Mouse (Mus musculus): ENCODE data around the gene Timm17b. TPM values are rescaled to one million over a fixed set of nuclear protein-coding genes. Genes with fewer than 3 reads are reported as not detected.

The Timm17b gene
- polyA plus RNA-seq (2012), result 129 and 177 TPM in 2 replicates

DNA sequence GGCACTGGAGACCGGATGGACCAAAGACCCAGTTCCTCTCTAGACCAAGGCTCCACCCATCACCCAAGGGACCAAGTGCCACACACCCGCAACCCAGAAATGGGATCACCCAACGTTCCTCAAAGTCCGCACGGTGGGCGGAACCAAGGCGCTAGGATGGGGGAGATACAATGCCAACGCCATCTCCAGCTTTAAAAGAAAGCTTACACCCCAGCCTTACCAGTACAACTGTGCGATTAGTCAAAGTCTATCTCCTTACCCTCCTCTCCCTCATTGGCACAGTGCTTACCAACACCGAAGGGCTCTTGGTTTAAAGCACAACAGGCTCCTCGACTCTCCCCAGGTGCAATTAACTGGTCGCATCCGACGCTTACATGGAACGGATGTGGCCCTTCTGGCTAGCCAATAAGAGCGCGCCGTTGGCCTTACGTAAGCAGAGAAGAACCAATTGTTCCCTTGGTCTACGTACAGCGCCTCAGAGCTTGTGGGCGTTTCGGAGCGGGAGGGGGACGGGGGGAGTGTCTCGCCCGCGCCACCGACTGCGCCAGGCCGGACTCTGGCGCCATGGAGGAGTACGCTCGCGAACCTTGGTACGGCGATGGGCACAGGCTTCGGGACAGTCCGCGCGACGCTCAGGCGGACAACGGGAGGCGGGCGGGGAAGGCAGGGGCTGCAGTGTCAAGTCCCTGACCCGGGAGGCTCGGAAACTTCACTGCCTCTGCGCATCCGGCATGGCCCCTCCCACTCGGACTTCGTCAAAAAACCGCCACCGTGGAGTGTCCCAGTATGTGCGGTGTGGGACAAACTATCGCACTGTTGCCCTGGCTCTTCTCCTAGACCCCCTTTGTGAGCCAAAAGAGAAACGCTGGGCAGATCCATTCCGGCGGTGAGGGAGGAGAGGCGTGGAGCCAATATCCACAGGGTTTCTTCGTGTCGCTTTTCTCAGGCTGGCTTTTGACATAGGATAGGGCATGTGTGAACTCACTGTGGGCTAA is at the start of gene Timm17b, which contains the start of gene Pqbp1:
TSS of gene Timm17b (plus strand) at position 478 of the 995 bp plus-strand sequence.
TSS of gene Pqbp1 (minus strand) at position 390 of the 995 bp plus-strand sequence.
- no peak for TF ChIP-seq GATA1 (IDR thresholded peaks at IDR 0.05; ENCODE audit: low read length)

DNA sequence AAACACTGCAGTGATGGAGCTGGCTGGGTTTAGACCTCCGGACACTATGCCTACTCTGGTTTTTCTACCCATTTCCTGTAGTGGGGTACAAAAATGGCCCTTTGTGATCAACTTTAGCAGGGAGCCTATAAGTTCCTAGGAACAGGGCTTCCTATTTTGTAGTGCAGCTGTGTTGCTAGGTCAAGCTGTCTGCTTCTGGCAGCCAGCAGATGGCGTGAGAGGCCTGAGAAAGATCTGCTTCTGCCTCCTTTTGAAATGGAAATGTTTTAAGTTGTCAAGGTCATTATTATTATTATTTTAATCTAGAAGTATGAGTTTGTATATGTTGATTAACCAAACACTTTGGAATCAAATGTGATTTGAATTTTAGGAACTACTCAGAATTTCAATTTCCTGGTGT is 44.6 kb upstream of the Timm17b start:
- TF ChIP-seq GATA1 (IDR thresholded peaks at IDR 0.05; ENCODE audit: low read length), result no peak

DNA sequence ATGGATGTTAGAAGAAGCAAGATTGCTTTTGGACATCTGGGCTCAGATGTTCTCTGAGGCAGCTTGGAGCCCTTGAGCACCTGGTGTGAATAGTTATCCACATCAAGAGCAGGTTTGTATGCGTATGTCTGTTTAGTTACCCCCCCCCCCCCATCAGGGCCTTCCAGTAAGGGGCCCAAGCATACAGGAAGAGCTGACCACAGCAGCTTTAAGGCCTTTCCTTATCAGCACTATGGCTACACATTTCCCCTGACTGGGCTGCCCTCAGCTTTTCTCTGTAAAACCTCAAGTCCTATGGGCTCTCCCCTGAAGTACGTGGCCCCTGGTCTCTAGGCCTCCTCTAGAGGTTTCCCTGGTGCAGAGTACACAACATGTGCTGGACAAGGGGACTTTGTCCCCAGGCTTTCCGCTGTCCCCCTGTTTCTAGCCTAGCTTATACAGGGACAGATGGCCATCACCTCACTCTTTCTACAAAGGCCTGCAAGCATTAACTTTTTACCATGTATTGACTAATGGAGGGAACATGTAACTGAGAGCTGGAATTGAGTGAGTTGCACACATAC is 39.9 kb upstream of the Timm17b start:
- TF ChIP-seq GATA1 (IDR thresholded peaks at IDR 0.05; ENCODE audit: low read length), result no peak

DNA sequence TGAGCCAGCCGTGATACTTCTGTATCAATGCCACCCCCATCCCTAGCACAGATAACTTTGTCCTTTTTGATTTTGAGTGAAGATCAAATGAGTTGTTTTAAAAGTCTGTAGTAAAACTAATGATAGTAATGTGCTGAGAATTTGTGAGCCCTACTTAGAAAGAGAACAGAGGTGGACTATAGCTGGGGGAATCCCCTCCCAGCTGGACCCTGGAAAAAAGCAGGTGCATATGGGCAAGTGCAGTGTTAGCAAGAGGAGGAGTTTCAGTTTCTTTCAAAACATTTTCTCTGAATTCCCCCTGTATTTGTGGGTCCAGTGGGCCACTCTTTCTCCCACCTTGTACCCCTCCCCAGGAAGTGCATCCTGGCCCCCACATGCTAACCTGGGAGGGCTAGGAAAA is 36.0 kb upstream of the Timm17b start:
- no peak for TF ChIP-seq GATA1 (IDR thresholded peaks at IDR 0.05; ENCODE audit: low read length)

DNA sequence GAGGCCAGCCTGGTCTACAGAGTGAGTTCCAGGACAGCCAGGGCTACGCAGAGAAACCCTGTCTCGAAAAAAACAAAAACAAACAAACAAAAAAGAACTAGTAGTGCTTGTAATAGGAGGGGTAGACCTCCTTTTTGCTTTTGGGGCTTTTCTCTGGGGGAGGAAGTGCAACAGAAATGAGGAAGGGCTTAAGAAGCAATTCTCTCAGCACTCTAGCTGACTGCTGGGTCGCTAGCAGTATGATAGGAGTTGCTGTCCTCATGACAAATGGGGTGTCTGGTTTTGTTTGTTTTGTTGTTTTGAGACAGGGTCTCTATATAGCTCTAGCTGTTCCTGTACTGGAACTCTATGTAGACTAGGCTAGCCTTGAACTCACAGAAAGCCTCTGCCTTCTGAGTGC is 34.6 kb upstream of the Timm17b start:
- no peak for TF ChIP-seq GATA1 (IDR thresholded peaks at IDR 0.05; ENCODE audit: low read length)

DNA sequence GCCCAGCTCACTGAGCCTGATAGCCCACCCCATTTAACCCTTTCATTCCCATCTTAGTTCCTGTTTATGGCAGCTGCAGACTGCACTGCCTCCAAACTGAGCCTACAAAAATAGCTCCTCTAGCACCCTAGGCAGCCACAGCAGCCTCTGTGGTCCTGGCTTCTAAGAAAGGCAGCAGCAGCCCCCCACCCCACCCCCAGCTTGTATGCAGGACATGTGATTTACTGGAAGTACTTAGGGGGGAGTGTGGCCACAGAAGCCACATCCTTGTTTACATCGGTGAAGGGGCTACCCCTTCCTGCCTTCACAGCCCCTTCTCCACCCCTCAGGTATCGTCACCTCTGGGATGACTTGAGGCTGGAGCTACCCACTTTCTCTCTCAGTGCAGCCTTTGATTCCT is 33.8 kb upstream of the Timm17b start:
- no peak for TF ChIP-seq GATA1 (IDR thresholded peaks at IDR 0.05; ENCODE audit: low read length)

DNA sequence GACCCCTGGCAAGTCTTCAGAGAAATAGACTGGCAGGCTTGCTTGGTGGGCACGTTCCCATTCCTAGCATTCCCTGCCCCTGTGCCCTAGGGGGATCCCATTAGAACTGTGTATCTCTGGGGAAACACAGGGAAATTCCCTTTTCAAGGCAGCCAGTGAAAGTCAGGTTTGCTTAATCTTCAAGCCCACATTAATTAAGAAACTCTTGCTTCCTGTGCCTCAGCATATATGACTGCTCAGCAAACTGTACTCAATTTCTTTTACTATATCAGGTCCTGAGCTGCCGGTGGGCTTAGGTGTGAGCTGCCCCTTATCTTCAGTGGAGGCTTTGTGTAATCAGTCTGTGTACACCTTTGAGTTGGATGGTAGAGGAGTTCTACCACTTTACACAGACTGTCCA is 33.4 kb upstream of the Timm17b start:
- TF ChIP-seq GATA1 (IDR thresholded peaks at IDR 0.05; ENCODE audit: low read length), result no peak

DNA sequence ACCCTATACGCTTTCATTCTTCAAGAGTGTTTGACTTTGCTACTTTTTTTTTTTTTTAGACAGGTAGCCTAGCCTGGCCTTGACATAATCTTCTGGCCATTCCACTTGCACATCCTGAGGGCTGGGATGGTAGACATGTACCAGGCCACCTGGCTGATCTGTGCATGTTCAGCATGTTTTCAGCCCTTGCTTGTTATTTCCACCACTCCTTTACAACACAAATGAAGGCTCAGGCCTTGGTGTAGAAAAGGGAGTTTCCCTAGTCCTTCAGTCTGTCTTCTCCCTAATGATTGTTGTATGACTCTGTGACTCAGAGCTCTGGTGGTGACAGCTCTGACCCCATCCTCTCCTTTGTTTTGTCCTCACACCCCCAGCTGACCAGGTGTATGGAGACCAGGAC is 32.0 kb upstream of the Timm17b start:
- TF ChIP-seq GATA1 (IDR thresholded peaks at IDR 0.05; ENCODE audit: low read length), result no peak

DNA sequence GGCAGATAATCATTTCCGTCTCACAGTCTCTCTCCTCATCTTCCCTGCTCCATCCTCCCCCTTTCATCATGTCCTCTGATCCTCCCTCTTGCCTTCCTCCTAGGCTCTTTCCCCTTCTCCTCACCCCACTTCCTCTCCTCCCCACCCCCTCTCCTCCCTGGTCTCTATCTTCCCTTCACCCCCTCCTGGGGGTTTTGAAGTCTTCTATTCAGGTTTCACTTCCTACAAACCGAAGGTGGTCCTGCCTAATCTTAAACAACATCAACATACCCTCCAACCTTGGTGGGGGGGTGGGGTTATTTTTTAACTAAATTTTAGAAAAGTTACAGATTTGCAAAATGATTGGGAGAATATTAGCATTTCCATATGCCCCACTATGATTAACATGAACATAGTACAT is 30.7 kb upstream of the Timm17b start:
- TF ChIP-seq GATA1 (IDR thresholded peaks at IDR 0.05; ENCODE audit: low read length), result no peak

DNA sequence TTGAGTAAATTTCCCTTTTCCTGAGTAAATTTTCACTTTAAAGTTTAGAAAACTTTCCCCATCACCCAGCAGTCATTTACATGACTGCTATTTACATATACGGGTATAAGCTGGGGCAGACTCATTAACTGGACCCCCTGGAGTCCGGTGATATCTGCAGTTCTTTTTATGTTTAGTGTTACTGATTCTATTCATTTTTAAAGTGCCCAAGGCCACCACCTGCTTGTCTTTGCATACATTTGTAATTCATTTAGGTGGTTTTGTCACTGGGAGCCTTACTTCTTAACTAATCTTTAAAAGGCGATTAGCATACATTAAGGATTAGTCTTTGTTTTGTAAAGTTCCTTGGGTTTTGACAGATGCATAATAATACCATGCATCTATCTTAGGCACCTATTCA is 29.3 kb upstream of the Timm17b start:
- no peak for TF ChIP-seq GATA1 (IDR thresholded peaks at IDR 0.05; ENCODE audit: low read length)

DNA sequence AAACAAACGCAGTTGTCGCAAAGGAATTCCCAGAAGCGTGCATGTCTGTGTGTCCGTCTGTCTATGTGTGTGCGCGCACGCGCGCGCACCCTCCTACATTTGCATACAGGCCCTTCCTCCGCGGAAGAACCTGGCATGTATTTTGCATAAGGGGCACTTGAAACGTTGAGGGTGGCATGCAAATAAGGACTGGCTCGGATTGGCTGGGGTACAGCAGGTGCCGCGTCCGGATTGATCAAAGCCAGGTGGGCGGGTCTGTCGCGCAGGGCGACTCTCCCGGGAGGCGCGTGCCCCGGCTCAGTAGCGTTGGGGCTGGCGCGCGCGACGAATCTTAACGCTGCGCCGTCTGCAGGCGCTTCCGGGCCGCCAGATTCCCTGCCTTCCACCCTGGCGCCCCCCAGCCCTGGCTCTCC is 21.1 kb upstream of the Timm17b start, which contains the start of gene Pim2:
TSS of gene Pim2 (plus strand) at position 256 of the 413 bp plus-strand sequence.
- TF ChIP-seq GATA1 (IDR thresholded peaks at IDR 0.05; ENCODE audit: low read length), result no peak

DNA sequence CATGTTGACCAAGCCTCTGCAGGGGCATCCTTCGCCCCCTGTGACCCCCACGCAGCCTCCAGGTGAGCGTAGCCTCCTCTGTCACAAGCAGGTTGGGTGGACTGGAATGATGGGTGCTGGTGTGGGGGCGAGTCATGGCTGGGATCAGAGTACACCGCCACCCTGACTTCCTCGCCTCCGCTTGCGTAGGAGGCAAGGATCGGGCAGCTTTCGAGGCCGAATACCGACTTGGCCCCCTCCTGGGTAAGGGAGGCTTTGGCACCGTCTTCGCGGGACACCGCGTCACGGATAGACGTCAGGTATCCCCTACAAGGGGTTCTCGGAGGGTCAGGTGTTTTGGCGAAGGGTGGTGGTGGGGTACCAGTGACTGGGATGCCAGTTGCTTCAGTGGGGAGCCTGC is 20.7 kb upstream of the Timm17b start:
- no peak for TF ChIP-seq GATA1 (IDR thresholded peaks at IDR 0.05; ENCODE audit: low read length)

DNA sequence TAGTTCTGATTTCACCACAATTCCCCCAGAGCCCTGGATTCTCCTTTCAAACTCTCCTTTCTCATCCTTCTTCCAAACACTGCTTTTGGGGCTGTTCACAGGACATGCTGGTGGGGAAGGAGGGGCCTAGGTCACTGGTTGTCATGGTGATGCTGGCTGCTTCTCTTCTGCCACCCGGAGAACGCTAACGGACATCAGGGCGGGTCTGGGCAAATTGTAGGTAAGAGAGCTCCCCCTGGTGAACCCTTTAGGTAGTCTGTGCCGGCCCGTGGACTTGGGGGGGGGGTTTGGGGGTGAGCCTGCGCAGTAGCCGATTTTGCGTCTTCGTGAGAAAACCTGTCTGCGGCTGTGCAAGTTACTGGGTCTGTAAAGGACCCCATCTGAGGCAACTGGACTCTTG is 19.3 kb upstream of the Timm17b start:
- TF ChIP-seq GATA1 (IDR thresholded peaks at IDR 0.05; ENCODE audit: low read length), result no peak

DNA sequence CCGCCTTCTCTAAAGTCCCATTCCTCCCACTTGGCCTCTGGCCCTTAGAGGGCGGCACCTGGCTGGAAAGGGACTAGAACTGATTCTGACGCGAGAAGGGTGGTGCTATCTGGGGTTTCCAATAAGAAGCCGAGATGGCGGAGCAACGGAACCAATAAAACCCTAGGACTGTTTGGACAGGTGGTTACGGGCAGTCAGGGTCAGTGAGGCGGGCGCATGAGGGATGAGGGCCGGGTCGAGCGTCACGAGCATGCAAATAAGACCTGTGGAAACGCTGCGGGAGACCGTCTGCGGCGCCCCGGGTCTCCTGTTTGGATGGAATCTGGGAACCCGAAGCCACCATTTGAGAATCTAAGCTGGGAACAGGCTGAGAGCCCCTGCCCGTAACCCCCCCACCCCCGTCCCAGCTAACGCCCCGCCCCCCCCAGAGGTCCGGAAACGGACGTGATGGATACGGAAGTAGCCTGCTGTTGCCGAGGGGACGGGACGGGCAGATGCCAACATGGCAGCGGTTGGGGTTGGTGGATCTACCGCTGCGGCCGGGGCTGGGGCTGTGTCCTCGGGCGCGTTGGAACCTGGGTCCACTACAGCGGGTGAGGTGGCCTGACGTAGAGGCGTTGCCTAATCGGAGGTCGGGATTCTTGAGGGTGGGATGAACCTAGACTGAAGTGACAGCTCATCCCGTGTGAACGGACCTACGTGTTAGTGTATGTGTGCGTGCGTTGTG is 15.2 kb upstream of the Timm17b start, which contains the start of gene Slc35a2:
TSS of gene Slc35a2 (plus strand) at position 188 of the 727 bp plus-strand sequence.
- TF ChIP-seq GATA1 (IDR thresholded peaks at IDR 0.05; ENCODE audit: low read length), result no peak

DNA sequence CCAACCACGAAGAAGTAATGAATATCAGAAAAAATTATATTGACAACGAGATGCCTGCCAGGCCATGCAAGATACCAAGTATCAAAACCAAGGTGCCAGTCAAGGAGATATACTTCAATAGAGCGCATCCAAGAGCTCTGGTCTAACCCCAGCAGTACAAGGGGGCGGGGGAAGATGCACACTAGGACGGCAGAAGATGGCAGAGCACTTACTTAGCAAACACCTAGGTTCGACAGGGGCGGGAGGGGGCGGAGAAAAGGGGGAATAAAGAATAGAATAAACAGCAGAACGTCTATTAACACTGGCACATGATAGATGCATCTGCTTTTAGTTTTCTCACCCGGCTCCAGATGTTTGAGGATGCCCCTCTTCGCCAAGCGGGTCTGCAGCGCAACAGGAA is 946 bp upstream of the Timm17b start:
- no peak for TF ChIP-seq GATA1 (IDR thresholded peaks at IDR 0.05; ENCODE audit: low read length)

DNA sequence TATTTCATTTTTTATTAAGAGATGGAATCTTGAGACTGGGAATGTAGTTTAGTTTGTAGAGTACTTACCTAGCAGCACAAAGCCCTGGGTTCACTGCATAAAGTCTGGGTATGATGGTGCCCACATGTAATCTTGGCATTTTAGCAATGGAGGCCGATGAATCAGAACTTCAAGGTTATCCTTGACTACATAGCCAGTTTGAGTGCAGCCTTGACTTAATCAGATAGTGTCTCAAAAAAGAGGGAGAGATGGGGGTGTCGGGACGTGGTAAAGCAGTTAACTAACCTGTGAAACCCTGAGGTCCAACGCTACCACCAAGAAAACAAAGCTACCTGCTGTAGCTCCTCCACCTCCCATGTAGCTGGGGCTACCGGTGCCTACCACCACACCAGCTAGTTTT is 5.3 kb downstream of the Timm17b start:
- TF ChIP-seq GATA1 (IDR thresholded peaks at IDR 0.05; ENCODE audit: low read length), result no peak
